Mouse (Mus musculus) layer of hippocampus, adult 18-20 months (tissue): ENCODE results near the gene Iah1. TPM values are rescaled to one million over a fixed set of nuclear protein-coding genes. Genes with fewer than 3 reads are reported as not detected.

Experiments
- DNase-seq, 2 experiments: peaks; one replicate each; pipeline ENCODE4 v3.0.0; 2022; ENCODE audit warnings: low spot score in 2 of 2
- total RNA-seq, 2 experiments: library from RNA; stranded (reverse); gene quantifications; 2 replicates each; pipeline ENCODE4 v1.2.3; 2021

Gene Iah1
- total RNA-seq, 2 experiments from 2014 or later = 15.5 to 16.7 TPM

DNA sequence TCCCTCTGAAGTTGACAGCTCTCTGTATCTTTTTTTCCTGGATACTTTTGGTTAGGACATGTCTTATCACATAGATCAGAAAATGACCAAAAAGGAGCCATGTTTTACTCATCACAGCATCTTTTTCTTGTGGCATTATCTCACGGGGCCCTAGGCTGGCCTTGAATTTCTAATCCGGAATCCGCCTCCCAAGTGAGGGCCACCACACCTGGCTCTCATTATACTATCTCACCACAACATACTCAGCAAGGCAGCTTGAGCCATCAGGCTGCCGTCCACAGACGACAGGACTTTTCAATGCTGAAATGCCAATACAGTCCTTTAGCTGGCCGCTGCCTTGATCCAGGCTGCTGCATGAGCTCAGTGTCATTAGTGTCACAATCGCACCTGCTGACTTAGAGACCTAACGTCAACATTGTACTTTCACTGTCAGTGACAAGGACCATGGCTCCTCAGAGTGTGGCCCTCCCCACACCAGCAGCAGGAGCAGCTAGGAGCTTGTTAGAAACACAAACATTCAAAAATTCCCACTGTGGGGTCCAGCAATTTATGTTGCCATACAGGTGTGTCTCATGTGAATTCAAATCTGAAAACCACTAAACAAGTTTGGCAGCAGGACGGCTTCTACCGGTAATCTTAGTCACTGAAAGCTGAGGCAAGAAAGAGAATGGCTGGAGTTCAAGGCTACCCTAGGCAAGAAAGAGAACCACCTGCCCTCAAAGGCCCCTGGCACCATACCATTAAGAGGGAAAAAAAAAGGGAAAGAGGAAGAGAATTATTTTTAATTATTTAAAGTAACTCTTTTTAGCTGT, 48.6 kb downstream of the Iah1 start:
- no peak for DNase-seq

DNA sequence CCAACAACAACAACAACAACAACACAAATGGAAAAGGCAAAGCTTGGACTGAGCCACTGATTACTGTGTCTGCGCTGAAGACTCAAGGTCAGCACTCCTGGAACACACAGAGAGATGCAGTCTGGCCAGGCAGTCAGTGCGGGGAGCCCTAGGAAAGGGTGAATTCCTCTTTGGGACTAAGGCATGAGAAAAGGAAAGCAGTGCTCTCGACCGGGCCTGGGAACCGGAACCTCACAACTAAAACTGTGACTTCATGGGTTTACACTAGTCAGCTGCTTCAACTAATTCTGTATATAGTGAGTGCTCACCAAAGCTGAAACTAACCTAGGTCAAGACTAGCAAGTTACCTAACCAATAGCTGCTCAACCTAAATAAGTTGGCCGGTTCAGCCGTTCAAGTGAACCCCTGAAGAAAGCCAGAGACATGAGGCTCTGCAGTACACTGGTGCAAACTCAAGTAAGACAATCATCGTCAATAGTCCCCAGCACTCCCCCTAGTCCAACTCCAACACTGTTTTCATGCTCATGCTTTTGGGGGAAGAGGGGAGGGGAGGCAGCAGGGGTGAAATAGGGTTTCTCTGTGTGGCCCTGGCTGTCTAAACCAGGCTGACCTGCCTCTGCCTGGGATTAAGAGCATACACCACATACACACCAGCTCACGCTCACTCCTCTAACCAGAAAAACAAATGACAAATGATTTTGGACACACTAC, 52.3 kb downstream of the Iah1 start:
- DNase-seq = no peak

DNA sequence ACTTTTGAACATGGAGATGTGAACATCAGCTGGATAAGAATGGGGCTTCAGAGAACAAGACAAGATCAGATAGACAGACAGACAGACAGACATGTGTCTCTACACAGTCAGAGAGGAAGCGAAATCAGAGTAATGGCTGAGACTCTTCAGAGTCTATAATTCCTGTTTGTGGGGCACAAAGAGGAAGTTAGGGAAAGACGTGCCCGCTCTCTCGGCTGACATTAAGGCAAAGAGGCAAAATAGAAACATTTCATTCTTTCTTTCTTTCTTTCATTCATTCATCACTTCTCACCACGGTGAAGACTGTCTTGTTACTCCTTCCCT, 52.9 kb downstream of the Iah1 start:
- no peak for DNase-seq

DNA sequence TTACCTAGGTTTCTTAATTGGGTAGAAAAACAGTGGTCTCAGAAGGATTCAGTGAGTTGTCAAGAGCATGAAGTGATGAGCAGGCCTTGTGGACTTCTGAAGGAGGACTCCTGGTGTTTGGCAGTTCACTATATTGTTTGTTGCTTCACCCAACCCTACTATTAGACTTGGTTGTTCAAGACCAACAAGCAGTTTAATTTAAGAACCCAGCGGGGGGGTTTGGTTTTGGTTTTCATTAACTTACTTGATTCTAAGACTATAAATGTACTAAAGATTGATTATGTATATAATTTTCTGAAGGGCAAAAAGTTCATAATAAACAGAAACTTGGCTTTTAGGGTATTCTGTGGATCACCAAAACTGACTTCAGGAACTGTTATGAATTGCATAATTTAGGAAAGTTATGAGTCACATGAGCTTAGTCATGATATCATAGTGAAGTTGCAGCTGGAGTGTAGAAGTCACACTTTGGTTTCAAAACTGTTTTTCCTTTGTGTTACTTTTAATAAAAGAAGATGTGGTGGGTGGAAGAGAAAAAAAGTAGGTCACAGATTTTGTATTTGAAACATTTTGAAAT, 53.9 kb downstream of the Iah1 start:
- DNase-seq = no peak

DNA sequence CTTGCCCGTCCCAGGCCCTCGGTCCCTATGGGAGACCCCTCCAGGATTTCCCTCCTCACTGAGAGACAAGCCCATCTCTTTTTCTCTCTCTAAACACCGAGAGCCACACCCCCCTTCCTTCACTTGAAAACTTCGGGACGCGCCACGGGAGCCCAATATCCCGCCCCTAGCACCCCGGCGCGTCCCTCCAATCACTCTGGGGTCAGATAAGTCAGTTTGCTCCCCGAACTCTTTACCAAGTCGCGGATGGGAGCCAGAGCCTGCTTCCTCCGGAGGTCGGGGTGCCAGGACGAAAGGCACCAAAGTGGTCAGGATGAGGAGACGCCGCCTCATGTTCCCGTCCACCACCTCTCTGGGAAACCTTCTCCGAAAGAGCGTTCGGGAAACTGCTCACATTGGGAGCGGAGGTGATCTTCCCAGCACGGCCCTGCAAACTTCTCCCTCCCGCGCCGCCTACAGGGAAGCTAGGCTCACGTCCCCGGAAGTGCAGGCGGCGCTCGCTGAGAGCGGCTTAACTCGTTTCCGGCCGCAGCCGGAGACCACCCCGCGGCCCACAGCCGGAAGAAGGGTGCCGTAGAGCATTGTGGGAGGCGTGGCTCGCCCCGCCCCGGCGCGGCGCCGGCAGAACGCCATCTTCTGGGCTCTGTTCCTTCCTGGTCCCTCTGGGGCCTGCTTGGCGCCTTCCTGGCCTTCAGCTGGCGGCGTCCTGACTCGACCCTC, 57.1 kb downstream of the Iah1 start, which contains the start of gene Adam17:
Gene Adam17, minus strand, starts transcription at position 533 of the 720 bp plus-strand sequence.
- peak; percentile 96 to 97 for DNase-seq

Other genes with a start within 250 kb of the Iah1 start
- 10 to 100 TPM; 46.9 to 47.1 TPM for gene Cpsf3, start 31.0 kb upstream of the Iah1 start, total RNA-seq
- 10 to 100 TPM; 40.7 to 43.4 TPM for gene Itgb1bp1, start 30.1 kb upstream of the Iah1 start, total RNA-seq
- 10 to 100 TPM; 13.6 to 14.3 TPM for gene Adam17, start 57.2 kb downstream of the Iah1 start, total RNA-seq
- gene Ywhaq, start 101.2 kb downstream of the Iah1 start, total RNA-seq = 100 to 1,000 TPM; 452 to 454 TPM